Mouse (Mus musculus): Measurements from ENCODE around the gene 1110017D15Rik. TPM values are rescaled to one million over a fixed set of nuclear protein-coding genes. Genes with fewer than 3 reads are reported as not detected.
"Not testable (repeated sequence)": the region's sequence is repeated elsewhere in the genome, so short reads cannot be mapped to it uniquely, and the experiment has no call there.

Gene 1110017D15Rik
- polyA plus RNA-seq, 1 experiment from 2014 or later, result 11.1 TPM

- under 1% methylated on average over 70 of the region's 70 CpGs for WGBS
- peak within 1 kb of the TSS; percentile 76 for H3K9ac ChIP-seq (replicated peaks; ENCODE audit: low read depth, low read length)
- peak within 1 kb of the TSS; percentile 86 for H3K4me2 ChIP-seq (ENCODE audit: low read length)
- peaks cover 12% of the 10 kb centered on the region for H3K4me1 ChIP-seq (replicated peaks; ENCODE audit: control insufficient read depth, insufficient read depth, low read length)
- no peaks in the 10 kb centered on the region for H3K36me3 ChIP-seq (ENCODE audit: control insufficient read depth, insufficient read depth)
- no peaks in the 10 kb centered on the region for H3K27me3 ChIP-seq (replicated peaks; ENCODE audit: control insufficient read depth, insufficient read depth, low read length)
- ATAC-seq, result peak; percentile 98
- peak within 1 kb of the TSS; percentile 85 for H3K4me3 ChIP-seq (replicated peaks; ENCODE audit: low read length)
- H3K9me3 ChIP-seq (ENCODE audit: control insufficient read depth, low read length), result no peaks in the 10 kb centered on the region
- H3K27ac ChIP-seq (ENCODE audit: low read length), result peak within 1 kb of the TSS; percentile 50; the same call in 1 of the 2 replicates
Observed at GRCm38 (mm10) chr4:41464345-41465286, 52.5 kb downstream of the 1110017D15Rik start, which contains the start of the genes Kif24 and Nudt2. Gene Kif24, minus strand, starts transcription at chr4:41464887. Gene Nudt2, plus strand, starts transcription at chr4:41465151.

GRCm38 (mm10) chr4:41463051-41463738, 53.9 kb downstream of the 1110017D15Rik start:
- H3K4me2 ChIP-seq (ENCODE audit: low read length); H3K4me1 ChIP-seq (replicated peaks; ENCODE audit: control insufficient read depth, insufficient read depth, low read length); H3K27ac ChIP-seq (ENCODE audit: low read length); ATAC-seq; H3K36me3 ChIP-seq (ENCODE audit: control insufficient read depth, insufficient read depth); H3K9ac ChIP-seq (replicated peaks; ENCODE audit: low read depth, low read length); H3K9me3 ChIP-seq (ENCODE audit: control insufficient read depth, low read length); H3K4me3 ChIP-seq (replicated peaks; ENCODE audit: low read length); H3K27me3 ChIP-seq (replicated peaks; ENCODE audit: control insufficient read depth, insufficient read depth, low read length): not testable (repeated sequence)
- 84% methylated on average over 3 of the region's 3 CpGs for WGBS

GRCm38 (mm10) chr4:41460690-41461089, 56.4 kb downstream of the 1110017D15Rik start:
- no peak overlapping the region for H3K27ac ChIP-seq (ENCODE audit: low read length)
- no peaks in the 10 kb centered on the region for H3K9me3 ChIP-seq (ENCODE audit: control insufficient read depth, low read length)
- H3K4me3 ChIP-seq (replicated peaks; ENCODE audit: low read length), result no peak overlapping the region
- H3K36me3 ChIP-seq (ENCODE audit: control insufficient read depth, insufficient read depth), result no peaks in the 10 kb centered on the region
- H3K9ac ChIP-seq (replicated peaks; ENCODE audit: low read depth, low read length), result no peak overlapping the region
- H3K4me2 ChIP-seq (ENCODE audit: low read length), result no peak overlapping the region
- no peak for ATAC-seq
- 97% methylated on average over 1 of the region's 1 CpGs for WGBS
- H3K27me3 ChIP-seq (replicated peaks; ENCODE audit: control insufficient read depth, insufficient read depth, low read length), result no peaks in the 10 kb centered on the region
- peaks cover 8% of the 10 kb centered on the region for H3K4me1 ChIP-seq (replicated peaks; ENCODE audit: control insufficient read depth, insufficient read depth, low read length)

Other genes with a start within 250 kb of the 1110017D15Rik start
- gene Ubap2, start 242.2 kb downstream of the 1110017D15Rik start, polyA plus RNA-seq (2015; fragmentation: Nextera tagmentation; extraction: Ambion mirVana), result 62.5 and 63.5 TPM in 2 replicates
- gene Dcaf12, start 202.4 kb downstream of the 1110017D15Rik start, polyA plus RNA-seq (2015; fragmentation: Nextera tagmentation; extraction: Ambion mirVana), result 88.9 and 101 TPM in 2 replicates
- gene Ubap1, start 168.3 kb downstream of the 1110017D15Rik start, polyA plus RNA-seq (2015; fragmentation: Nextera tagmentation; extraction: Ambion mirVana), result 73.6 and 82.4 TPM in 2 replicates
- gene Kif24, start 52.4 kb downstream of the 1110017D15Rik start, polyA plus RNA-seq (2015; fragmentation: Nextera tagmentation; extraction: Ambion mirVana), result 3.7 and 4.9 TPM in 2 replicates
- 68.2 and 71.7 TPM in 2 replicates for gene Nudt2, start 52.2 kb downstream of the 1110017D15Rik start, polyA plus RNA-seq (2015; fragmentation: Nextera tagmentation; extraction: Ambion mirVana)
- 2.8 and 3.4 TPM in 2 replicates for gene AI464131, start 14.3 kb downstream of the 1110017D15Rik start, polyA plus RNA-seq (2015; fragmentation: Nextera tagmentation; extraction: Ambion mirVana)
- 13.7 and 14.2 TPM in 2 replicates for gene Fam219a, start 52.2 kb upstream of the 1110017D15Rik start, polyA plus RNA-seq (2015; fragmentation: Nextera tagmentation; extraction: Ambion mirVana)
- gene Dnaic1, start 52.4 kb upstream of the 1110017D15Rik start, polyA plus RNA-seq (2015; fragmentation: Nextera tagmentation; extraction: Ambion mirVana), result 1.2 and 1.7 TPM in 2 replicates
- gene Enho, start 123.0 kb upstream of the 1110017D15Rik start, polyA plus RNA-seq (2015; fragmentation: Nextera tagmentation; extraction: Ambion mirVana), result 51.5 and 68.4 TPM in 2 replicates
- 12.3 and 16.7 TPM in 2 replicates for gene Cntfr, start 179.8 kb upstream of the 1110017D15Rik start, polyA plus RNA-seq (2015; fragmentation: Nextera tagmentation; extraction: Ambion mirVana)
- gene Il11ra1, start 182.7 kb upstream of the 1110017D15Rik start, polyA plus RNA-seq (2015; fragmentation: Nextera tagmentation; extraction: Ambion mirVana), result 28.3 and 29.2 TPM in 2 replicates
- 51.7 and 60.5 TPM in 2 replicates for gene Rpp25l, start 196.2 kb upstream of the 1110017D15Rik start, polyA plus RNA-seq (2015; fragmentation: Nextera tagmentation; extraction: Ambion mirVana)
- 304 and 315 TPM in 2 replicates for gene Dctn3, start 205.8 kb upstream of the 1110017D15Rik start, polyA plus RNA-seq (2015; fragmentation: Nextera tagmentation; extraction: Ambion mirVana)
- not detected in 2 replicates for gene Arid3c, start 213.8 kb upstream of the 1110017D15Rik start, polyA plus RNA-seq (2015; fragmentation: Nextera tagmentation; extraction: Ambion mirVana)
- gene Galt, start 237.9 kb upstream of the 1110017D15Rik start, polyA plus RNA-seq (2015; fragmentation: Nextera tagmentation; extraction: Ambion mirVana), result 21.2 and 30.2 TPM in 2 replicates
- 48.0 and 55.8 TPM in 2 replicates for gene Sigmar1, start 238.8 kb upstream of the 1110017D15Rik start, polyA plus RNA-seq (2015; fragmentation: Nextera tagmentation; extraction: Ambion mirVana)

Data from forebrain, embryonic 16.5 days (tissue).